ENCODE assay signal across 25 mouse cellular contexts in the genomic region with DNA sequence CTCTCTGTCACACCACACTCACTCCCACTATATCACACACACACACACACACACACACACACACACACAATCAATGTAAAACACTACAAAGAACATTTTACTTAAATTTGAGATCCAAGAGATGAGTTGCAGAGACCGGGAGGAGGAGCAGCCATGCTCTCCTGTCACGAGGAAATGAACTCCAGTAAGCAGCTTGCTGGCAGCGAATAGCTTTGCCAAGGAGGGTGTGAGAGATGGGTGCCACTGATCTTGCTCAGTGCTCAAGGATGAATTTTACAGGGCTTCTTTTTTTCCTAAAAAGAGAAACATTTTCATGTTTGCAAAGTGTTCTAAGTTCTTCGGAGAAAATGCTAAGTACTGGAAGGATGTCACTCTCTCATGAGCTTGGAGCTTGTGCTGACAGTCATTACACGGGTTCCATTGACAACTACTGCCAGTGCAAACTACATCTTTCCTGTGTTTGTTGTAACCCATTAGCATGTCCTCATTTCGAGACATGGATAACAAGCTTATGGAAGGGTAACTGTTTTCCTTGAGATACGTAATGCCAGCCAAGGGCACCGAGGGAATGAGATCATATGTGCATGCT.
DNase-seq lines count a peak whose midpoint lies in the region; ATAC-seq and TF ChIP-seq lines count a peak whose summit lies in the region.
"Had no signal": no experiment of that assay in that cellular context is flagged by ENCODE, and none has a peak within 500 bp of the region (broad histone marks: within the 10 kb centered on the region; RNA-seq: fewer than 3 reads in every experiment).

No protein-coding gene starts in this region.

- TF ChIP-seq CTCF in brain, embryonic 14.5 days (IDR thresholded peaks at IDR 0.05; ENCODE audit: borderline replicate concordance, extremely low read depth, insufficient read depth, insufficient read length): no peak

- H3K36me3 ChIP-seq in forebrain, embryonic 13.5 days (ENCODE audit: poor library complexity, severe bottlenecking): no peaks in the 10 kb centered on the region
- no peaks in the 10 kb centered on the region for H3K36me3 ChIP-seq in forebrain, embryonic 10.5 days (replicated peaks)
- H3K36me3 ChIP-seq in limb, embryonic 10.5 days: no peaks in the 10 kb centered on the region
- H3K36me3 ChIP-seq: embryonic facial prominence, embryonic 12.5 days; embryonic facial prominence, embryonic 15.5 days; heart, embryonic 12.5 days; heart, embryonic 15.5 days; hindbrain, embryonic 10.5 days; hindbrain, embryonic 13.5 days; intestine, embryonic 15.5 days had no signal

- 73% methylated on average over 8 of the region's 8 CpGs for WGBS in forebrain, embryonic 13.5 days
- 86% methylated on average over 8 of the region's 8 CpGs for WGBS in forebrain, embryonic 10.5 days
- WGBS in limb, embryonic 10.5 days: 82% methylated on average over 8 of the region's 8 CpGs

- no peak for DNase-seq in forebrain, embryonic 10.5 days (ENCODE audit: extremely low spot score, low spot score)
- DNase-seq in frontal cortex, postnatal 14 days (ENCODE audit: low spot score in 2 of 2): no peak
- peak; percentile 57 for DNase-seq in brain, embryonic 14.5 days (ENCODE audit: low read depth)
- peak; percentile 24 for DNase-seq in limb, embryonic 10.5 days (ENCODE audit: low spot score)
- no peak for DNase-seq in layer of hippocampus, postnatal 14 days (ENCODE audit: low spot score in 2 of 2)
- DNase-seq: adrenal gland, adult 8-10 months; adrenal gland, postnatal 25 days; cerebellum, adult 18-20 months; cerebellum, adult 9-10 months; cerebellum, postnatal 14 days; gastrocnemius, postnatal 25 days; heart, adult 18-20 months; heart, postnatal 10 days; heart, postnatal 36 days had no signal

- no peaks in the 10 kb centered on the region for H3K9me3 ChIP-seq in forebrain, embryonic 13.5 days (replicated peaks)
- no peaks in the 10 kb centered on the region for H3K9me3 ChIP-seq in forebrain, embryonic 10.5 days
- H3K9me3 ChIP-seq in limb, embryonic 10.5 days (replicated peaks): no peaks in the 10 kb centered on the region
- H3K9me3 ChIP-seq: embryonic facial prominence, embryonic 12.5 days; embryonic facial prominence, embryonic 15.5 days; heart, embryonic 12.5 days; heart, embryonic 15.5 days; hindbrain, embryonic 10.5 days; hindbrain, embryonic 13.5 days; intestine, embryonic 15.5 days had no signal

- TF ChIP-seq POLR2A in brain, embryonic 14.5 days (IDR thresholded peaks at IDR 0.05; ENCODE audit: borderline replicate concordance, extremely low read depth, insufficient read depth, insufficient read length, poor library complexity, severe bottlenecking): no peak

- peak; percentile 48; the same call in 1 of the 2 replicates for ATAC-seq in forebrain, embryonic 13.5 days
- 0 out of 2 replicates have a peak, but pooled peaks have one; percentile 44 for ATAC-seq in frontal cortex, adult (ENCODE audit: low TSS enrichment)
- ATAC-seq: activated CD4-positive, CD25-positive, alpha-beta regulatory T cell, adult 4 months; hindbrain, embryonic 16.5 days; intestine, embryonic 15.5 days had no signal

- H3K9ac ChIP-seq in forebrain, embryonic 13.5 days: no peak overlapping the region
- H3K9ac ChIP-seq: embryonic facial prominence, embryonic 12.5 days; embryonic facial prominence, embryonic 15.5 days; heart, embryonic 12.5 days; heart, embryonic 15.5 days; hindbrain, embryonic 13.5 days; intestine, embryonic 15.5 days had no signal

- H3K27me3 ChIP-seq in forebrain, embryonic 13.5 days: no peaks in the 10 kb centered on the region
- no peaks in the 10 kb centered on the region; the same call in 1 of the 2 replicates for H3K27me3 ChIP-seq in forebrain, embryonic 10.5 days (ENCODE audit: poor library complexity, severe bottlenecking)
- H3K27me3 ChIP-seq in limb, embryonic 10.5 days (ENCODE audit: low read depth, poor library complexity, severe bottlenecking): no peaks in the 10 kb centered on the region
- H3K27me3 ChIP-seq: embryonic facial prominence, embryonic 15.5 days; heart, embryonic 12.5 days; heart, embryonic 15.5 days; hindbrain, embryonic 13.5 days; intestine, embryonic 15.5 days had no signal

- H3K4me2 ChIP-seq in forebrain, embryonic 13.5 days: no peak overlapping the region
- H3K4me2 ChIP-seq: embryonic facial prominence, embryonic 12.5 days; embryonic facial prominence, embryonic 15.5 days; heart, embryonic 12.5 days; heart, embryonic 15.5 days; hindbrain, embryonic 13.5 days; intestine, embryonic 15.5 days had no signal

- H3K4me3 ChIP-seq in forebrain, embryonic 13.5 days: no peak overlapping the region
- no peak overlapping the region for H3K4me3 ChIP-seq in forebrain, embryonic 10.5 days
- no peak overlapping the region for H3K4me3 ChIP-seq in limb, embryonic 10.5 days
- H3K4me3 ChIP-seq: embryonic facial prominence, embryonic 12.5 days; embryonic facial prominence, embryonic 15.5 days; heart, embryonic 12.5 days; heart, embryonic 15.5 days; hindbrain, embryonic 10.5 days; hindbrain, embryonic 13.5 days; intestine, embryonic 15.5 days had no signal

- H3K4me1 ChIP-seq in forebrain, embryonic 13.5 days: 0 out of 2 replicates have a peak, but pooled peaks cover 8% of the 10 kb centered on the region
- peaks cover 6% of the 10 kb centered on the region; the same call in 1 of the 2 replicates for H3K4me1 ChIP-seq in forebrain, embryonic 10.5 days
- H3K4me1 ChIP-seq in limb, embryonic 10.5 days: peaks cover under 1% of the 10 kb centered on the region
- H3K4me1 ChIP-seq: embryonic facial prominence, embryonic 12.5 days; embryonic facial prominence, embryonic 15.5 days; heart, embryonic 12.5 days; heart, embryonic 15.5 days; hindbrain, embryonic 10.5 days; intestine, embryonic 15.5 days had no signal

- peak overlapping the region; percentile 6; the same call in 1 of the 2 replicates for H3K27ac ChIP-seq in forebrain, embryonic 13.5 days
- H3K27ac ChIP-seq in forebrain, embryonic 10.5 days: no peak overlapping the region
- no peak overlapping the region for H3K27ac ChIP-seq in limb, embryonic 10.5 days
- H3K27ac ChIP-seq: embryonic facial prominence, embryonic 12.5 days; embryonic facial prominence, embryonic 15.5 days; heart, embryonic 15.5 days; hindbrain, embryonic 10.5 days; hindbrain, embryonic 13.5 days; intestine, embryonic 15.5 days had no signal

Comparison
In these comparisons a context has a peak if more than half of its experiments do, and no peak if none do; other contexts are left out.
1. DNase-seq: peak in brain, embryonic 14.5 days (single experiment) and limb, embryonic 10.5 days (single experiment); none in forebrain, embryonic 10.5 days (single experiment), frontal cortex, postnatal 14 days (0 of 2) and layer of hippocampus, postnatal 14 days (0 of 2).